Mouse (Mus musculus) lung, postnatal 36 days (tissue): ENCODE data around the gene Eya3.
"Not testable (repeated sequence)": the region's sequence is repeated elsewhere in the genome, so short reads cannot be mapped to it uniquely, and the experiment has no call there.

Source experiments
- DNase-seq: peaks from one replicate; pipeline ENCODE4 v3.0.0; 2022; ENCODE audit warnings: mixed read lengths

The Eya3 gene

GRCm38 (mm10) chr4:132647439-132647838, 8.7 kb downstream of the Eya3 start:
- DNase-seq, result peak; percentile 10

- no peak for DNase-seq
These were observed 10.6 kb downstream of the Eya3 start for GRCm38 (mm10) chr4:132649271-132649999.

- peak; percentile 88 for DNase-seq
These were observed 14.1 kb downstream of the Eya3 start for GRCm38 (mm10) chr4:132652842-132653241.

- no peak for DNase-seq
These were observed 15.0 kb downstream of the Eya3 start for GRCm38 (mm10) chr4:132653799-132654198.

GRCm38 (mm10) chr4:132655290-132655689, 16.5 kb downstream of the Eya3 start:
- peak; percentile 16 for DNase-seq

- no peak for DNase-seq
These were observed 20.3 kb downstream of the Eya3 start for GRCm38 (mm10) chr4:132659106-132659505.

GRCm38 (mm10) chr4:132672697-132673096, 33.9 kb downstream of the Eya3 start:
- no peak for DNase-seq

GRCm38 (mm10) chr4:132676771-132677539, 38.2 kb downstream of the Eya3 start:
- DNase-seq, result peak; percentile 50

GRCm38 (mm10) chr4:132689634-132690033, 50.8 kb downstream of the Eya3 start:
- DNase-seq, result no peak

GRCm38 (mm10) chr4:132693366-132693765, 54.6 kb downstream of the Eya3 start:
- DNase-seq, result no peak

- DNase-seq, result peak; percentile 60
These were observed 63.3 kb downstream of the Eya3 start for GRCm38 (mm10) chr4:132702076-132702475.

GRCm38 (mm10) chr4:132706885-132707284, 68.1 kb downstream of the Eya3 start:
- DNase-seq, result no peak

GRCm38 (mm10) chr4:132713181-132713580, 74.4 kb downstream of the Eya3 start:
- DNase-seq, result no peak

GRCm38 (mm10) chr4:132718251-132718650, 79.5 kb downstream of the Eya3 start:
- DNase-seq, result no peak

GRCm38 (mm10) chr4:132728233-132728632, 89.4 kb downstream of the Eya3 start:
- DNase-seq, result no peak

GRCm38 (mm10) chr4:132731616-132732015, 92.8 kb downstream of the Eya3 start:
- no peak for DNase-seq

- DNase-seq, result peak; percentile 94
These were observed 93.4 kb downstream of the Eya3 start, which contains the start of gene Xkr8 for GRCm38 (mm10) chr4:132732148-132732684. TSS of gene Xkr8 (minus strand) at chr4:132732546.

- DNase-seq, result no peak
These were observed 94.4 kb downstream of the Eya3 start for GRCm38 (mm10) chr4:132733071-132733770.

GRCm38 (mm10) chr4:132734766-132735165, 96.0 kb downstream of the Eya3 start:
- no peak for DNase-seq

GRCm38 (mm10) chr4:132735389-132735788, 96.6 kb downstream of the Eya3 start:
- no peak for DNase-seq

GRCm38 (mm10) chr4:132735894-132736293, 97.1 kb downstream of the Eya3 start:
- DNase-seq, result no peak

- DNase-seq, result not testable (repeated sequence)
These were observed 98.4 kb downstream of the Eya3 start for GRCm38 (mm10) chr4:132737154-132737553.

- DNase-seq, result no peak
These were observed 102.7 kb downstream of the Eya3 start for GRCm38 (mm10) chr4:132741491-132741890.
